Mouse (Mus musculus): ENCODE data around the gene Ntrk3.

The Ntrk3 gene

GRCm38 (mm10) chr7:78361341-78362309 is 376.2 kb downstream of the Ntrk3 start:
- DNase-seq (ENCODE audit: low spot score), result peak; percentile 1

- DNase-seq (ENCODE audit: low spot score), result no peak
Measured at GRCm38 (mm10) chr7:78347464-78347863, 390.3 kb downstream of the Ntrk3 start.

- no peak for DNase-seq (ENCODE audit: low spot score)
Measured at GRCm38 (mm10) chr7:78333422-78333821, 404.4 kb downstream of the Ntrk3 start.

- no peak for DNase-seq (ENCODE audit: low spot score)
Measured at GRCm38 (mm10) chr7:78328301-78328700, 409.5 kb downstream of the Ntrk3 start.

GRCm38 (mm10) chr7:78326185-78326584 is 411.6 kb downstream of the Ntrk3 start:
- DNase-seq (ENCODE audit: low spot score), result no peak

GRCm38 (mm10) chr7:78318640-78319039 is 419.2 kb downstream of the Ntrk3 start:
- DNase-seq (ENCODE audit: low spot score), result no peak

- no peak for DNase-seq (ENCODE audit: low spot score)
Measured at GRCm38 (mm10) chr7:78305770-78306169, 432.0 kb downstream of the Ntrk3 start.

GRCm38 (mm10) chr7:78305029-78305428 is 432.8 kb downstream of the Ntrk3 start:
- DNase-seq (ENCODE audit: low spot score), result no peak

GRCm38 (mm10) chr7:78297290-78297689 is 440.5 kb downstream of the Ntrk3 start:
- no peak for DNase-seq (ENCODE audit: low spot score)

- DNase-seq (ENCODE audit: low spot score), result no peak
Measured at GRCm38 (mm10) chr7:78294322-78294721, 443.5 kb downstream of the Ntrk3 start.

GRCm38 (mm10) chr7:78290186-78290585 is 447.6 kb downstream of the Ntrk3 start:
- DNase-seq (ENCODE audit: low spot score), result no peak

GRCm38 (mm10) chr7:78286516-78287238 is 451.1 kb downstream of the Ntrk3 start:
- DNase-seq (ENCODE audit: low spot score), result no peak

GRCm38 (mm10) chr7:78269506-78270250 is 468.1 kb downstream of the Ntrk3 start:
- DNase-seq (ENCODE audit: low spot score), result no peak

- no peak for DNase-seq (ENCODE audit: low spot score)
Measured at GRCm38 (mm10) chr7:78267461-78268007, 470.3 kb downstream of the Ntrk3 start.

GRCm38 (mm10) chr7:78264432-78265002 is 473.3 kb downstream of the Ntrk3 start:
- no peak for DNase-seq (ENCODE audit: low spot score)

- DNase-seq (ENCODE audit: low spot score), result no peak
Measured at GRCm38 (mm10) chr7:78261420-78262125, 476.2 kb downstream of the Ntrk3 start.

GRCm38 (mm10) chr7:78258151-78258550 is 479.7 kb downstream of the Ntrk3 start:
- no peak for DNase-seq (ENCODE audit: low spot score)

GRCm38 (mm10) chr7:78253777-78254385 is 483.9 kb downstream of the Ntrk3 start:
- no peak for DNase-seq (ENCODE audit: low spot score)

GRCm38 (mm10) chr7:78248119-78248642 is 489.6 kb downstream of the Ntrk3 start:
- DNase-seq (ENCODE audit: low spot score), result no peak

- no peak for DNase-seq (ENCODE audit: low spot score)
Measured at GRCm38 (mm10) chr7:78239012-78239411, 498.8 kb downstream of the Ntrk3 start.

Data from ovary, adult 18-20 months (tissue).